Mouse (Mus musculus): ENCODE measurements around the gene Mdm4. TPM values are rescaled to one million over a fixed set of nuclear protein-coding genes. Genes with fewer than 3 reads are reported as not detected.
"Not testable (repeated sequence)": the region's sequence is repeated elsewhere in the genome, so short reads cannot be mapped to it uniquely, and the experiment has no call there.

Mdm4 gene
- polyA plus RNA-seq, 1 experiment from 2014 or later: 30.0 TPM

DNA sequence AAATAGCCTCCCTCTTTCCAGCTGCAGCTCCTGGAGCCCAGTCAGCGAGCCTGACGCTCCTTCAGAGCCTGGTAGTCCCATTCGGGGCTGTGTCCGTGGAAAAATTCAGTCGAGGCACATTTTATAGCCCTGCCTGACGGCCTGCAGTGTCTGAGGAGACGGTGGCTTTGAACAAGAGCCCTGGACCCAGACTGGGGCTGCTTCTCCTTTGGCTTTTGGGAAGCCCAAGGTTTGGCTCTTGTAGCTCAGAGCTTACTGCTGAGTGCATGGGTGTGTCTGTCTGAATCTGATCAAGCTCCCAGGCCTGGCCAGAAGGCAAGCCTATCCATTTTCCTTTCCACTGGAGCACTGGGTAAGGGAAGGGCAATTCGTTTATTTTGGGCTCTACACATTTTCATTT lies 17.2 kb upstream of the Mdm4 start:
- WGBS: 23% methylated on average over 8 of the region's 8 CpGs
- Histone ChIP-seq H3K27ac (replicated peaks) (peak overlapping the region; percentile 98), H3K9me3 (no peaks in the 10 kb centered on the region), H3K27me3 (no peaks in the 10 kb centered on the region), H3K36me3 (no peaks in the 10 kb centered on the region), H3K9ac (peak overlapping the region; percentile 99), H3K4me1 (replicated peaks) (peaks cover 61% of the 10 kb centered on the region), H3K4me3 (peak overlapping the region; percentile 88), H3K4me2 (peak overlapping the region; percentile 84)
- no peak for ATAC-seq (ENCODE audit: low read depth)

DNA sequence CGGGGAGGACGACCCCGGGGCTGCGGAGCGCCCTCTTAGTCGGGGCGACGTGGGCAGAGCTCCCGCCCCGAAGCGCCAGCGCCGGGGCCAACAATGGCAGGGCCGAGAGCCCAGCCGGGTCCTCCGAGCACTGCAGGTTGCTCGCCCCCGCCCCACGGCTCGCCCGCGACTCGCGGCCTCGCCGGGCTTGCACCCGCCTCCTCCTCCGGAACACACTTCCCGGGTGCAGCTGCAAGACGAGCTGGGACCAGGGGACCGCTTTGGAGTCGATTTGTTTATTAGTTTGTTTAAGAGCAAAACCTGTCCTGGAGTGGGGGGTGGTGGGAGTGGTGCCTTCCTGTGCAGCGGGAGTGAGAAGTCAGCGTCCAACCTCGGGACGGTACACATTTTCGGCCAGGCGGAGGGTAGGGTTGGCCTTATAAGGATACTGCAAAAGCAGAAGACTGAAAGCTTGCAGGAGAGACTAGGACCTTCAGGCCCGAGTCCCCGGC lies 16.1 kb upstream of the Mdm4 start:
- H3K27ac ChIP-seq (replicated peaks): peak overlapping the region; percentile 98

DNA sequence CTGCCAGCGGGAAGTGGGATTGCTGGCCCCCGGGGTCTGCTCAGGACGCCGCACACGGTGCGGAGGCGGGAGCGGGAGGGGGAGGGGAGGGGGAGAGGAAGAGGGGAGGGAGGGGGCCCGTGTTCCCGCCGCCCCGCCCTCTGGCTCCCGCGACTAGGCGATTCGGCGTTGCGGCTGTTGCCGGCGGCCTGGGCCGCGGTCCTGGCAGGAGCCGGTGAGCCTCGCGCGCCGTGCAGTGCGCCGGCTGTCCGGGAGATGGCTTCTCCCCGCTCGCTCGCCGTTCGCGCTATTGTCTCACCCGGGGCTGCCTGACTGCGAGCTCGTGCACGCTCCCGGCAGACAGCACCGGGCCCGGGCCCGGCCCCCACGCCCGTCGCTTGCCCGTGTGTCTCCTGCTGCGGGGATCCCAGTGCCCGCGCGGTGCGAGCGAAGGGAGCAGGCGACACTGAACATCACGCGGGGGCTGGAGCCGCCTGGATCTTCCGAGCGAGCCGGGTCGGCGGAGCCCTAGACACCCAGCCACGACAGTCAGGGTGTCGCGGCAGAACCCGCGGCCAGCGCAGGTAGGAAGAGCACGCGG lies 15.6 kb upstream of the Mdm4 start:
- peak; percentile 92 for ATAC-seq (ENCODE audit: low read depth)
- peak overlapping the region; percentile 88 for H3K4me3 ChIP-seq
- peak overlapping the region; percentile 98 for H3K27ac ChIP-seq (replicated peaks)
- H3K27me3 ChIP-seq: no peaks in the 10 kb centered on the region
- WGBS: under 1% methylated on average over 53 of the region's 71 CpGs
- H3K9me3 ChIP-seq: no peaks in the 10 kb centered on the region
- H3K4me1 ChIP-seq (replicated peaks): peaks cover 54% of the 10 kb centered on the region
- H3K9ac ChIP-seq: peak overlapping the region; percentile 99
- no peaks in the 10 kb centered on the region for H3K36me3 ChIP-seq
- peak overlapping the region; percentile 84 for H3K4me2 ChIP-seq

More for the DNA sequence above, 16.1 kb upstream of the Mdm4 start:
- Histone ChIP-seq H3K27me3 (no peaks in the 10 kb centered on the region), H3K36me3 (no peaks in the 10 kb centered on the region), H3K4me2 (peak overlapping the region; percentile 84), H3K4me3 (peak overlapping the region; percentile 88), H3K9me3 (no peaks in the 10 kb centered on the region), H3K4me1 (replicated peaks) (peaks cover 54% of the 10 kb centered on the region), H3K9ac (peak overlapping the region; percentile 99)
- ATAC-seq (ENCODE audit: low read depth): peak; percentile 68
- under 1% methylated on average over 39 of the region's 40 CpGs for WGBS

DNA sequence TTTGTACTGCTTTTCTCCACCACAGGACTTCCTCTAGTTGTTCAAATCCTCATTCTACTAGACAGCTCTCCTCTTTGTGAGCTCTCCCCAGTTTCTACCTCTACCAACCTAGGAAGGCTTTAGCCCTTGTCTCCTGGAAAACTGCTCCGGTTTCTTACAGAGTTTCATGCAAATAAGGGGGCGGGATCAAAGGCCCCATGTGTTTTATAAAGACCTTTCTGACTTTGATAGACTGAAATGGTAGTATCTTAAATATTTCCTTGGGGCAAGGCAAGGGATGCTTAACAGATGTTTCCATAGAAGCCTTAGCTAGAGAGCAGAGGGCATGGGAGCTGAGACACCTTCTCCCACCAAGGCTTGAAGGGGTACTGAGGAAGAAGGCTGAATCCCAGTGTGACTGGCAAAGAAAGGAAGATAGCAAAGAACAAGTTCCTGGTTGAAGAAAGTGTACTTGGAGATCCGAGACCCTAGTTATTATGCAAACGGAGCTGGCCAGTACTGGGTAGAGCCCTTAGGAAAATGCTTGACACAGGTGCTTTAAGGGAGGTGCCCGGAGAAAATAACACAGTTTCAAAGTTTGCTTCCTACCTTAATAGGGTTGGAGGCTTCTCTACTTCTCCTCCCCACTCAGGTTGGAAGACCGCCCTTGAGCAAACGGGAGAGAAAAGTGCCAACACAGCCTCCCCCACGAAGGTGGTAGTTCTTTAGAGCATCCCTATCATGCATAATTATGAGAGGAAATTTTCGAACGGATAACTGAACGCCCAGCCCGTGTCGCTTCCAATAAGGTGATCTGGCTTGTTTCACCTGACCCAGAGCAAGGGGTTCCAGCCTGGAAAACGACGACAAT lies 14.9 kb upstream of the Mdm4 start, which contains the start of gene Pik3c2b:
TSS of gene Pik3c2b (plus strand) at position 657 of the 850 bp plus-strand sequence.
- peak within 1 kb of the TSS; percentile 99 for H3K9ac ChIP-seq
- 2% methylated on average over 15 of the region's 15 CpGs for WGBS
- peak; percentile 25 for ATAC-seq (ENCODE audit: low read depth)

DNA sequence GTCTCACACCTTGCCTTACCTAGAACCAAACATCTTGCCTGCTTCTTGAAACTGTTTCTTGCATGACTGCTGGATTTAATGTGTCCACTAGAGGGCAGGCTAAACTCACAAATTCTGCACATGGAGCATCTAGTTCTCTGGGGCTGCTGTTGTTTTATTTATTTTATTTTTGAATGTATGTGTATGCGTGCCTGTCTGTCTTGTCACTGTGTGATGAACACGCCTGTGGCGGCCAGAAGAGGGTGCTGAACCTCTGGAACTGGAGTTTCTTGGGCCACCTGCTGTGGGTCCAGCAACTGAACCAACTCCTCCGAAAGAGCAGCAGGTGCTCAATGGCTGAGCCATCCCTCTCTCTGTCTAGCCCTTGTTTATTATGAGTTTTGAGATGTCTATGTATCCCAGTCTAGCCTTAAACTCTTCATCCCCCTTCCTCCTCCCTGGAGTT lies 9.2 kb upstream of the Mdm4 start:
- no peak overlapping the region for H3K27ac ChIP-seq (replicated peaks)
- no peak overlapping the region for H3K4me3 ChIP-seq
- no peaks in the 10 kb centered on the region for H3K27me3 ChIP-seq
- no peaks in the 10 kb centered on the region for H3K9me3 ChIP-seq
- no peak overlapping the region for H3K4me2 ChIP-seq
- WGBS: 10% methylated on average over 4 of the region's 4 CpGs
- peak; percentile 60; the same call in 1 of the 2 replicates for ATAC-seq (ENCODE audit: low read depth)
- no peaks in the 10 kb centered on the region for H3K36me3 ChIP-seq
- no peak overlapping the region for H3K9ac ChIP-seq
- H3K4me1 ChIP-seq (replicated peaks): 0 out of 2 replicates have a peak, but pooled peaks cover 3% of the 10 kb centered on the region

More for the DNA sequence above, 14.9 kb upstream of the Mdm4 start, which contains the start of gene Pik3c2b:
- Histone ChIP-seq H3K4me3 (peak within 1 kb of the TSS; percentile 88), H3K4me2 (peak within 1 kb of the TSS; percentile 84), H3K36me3 (no peaks in the 10 kb centered on the region), H3K9me3 (no peaks in the 10 kb centered on the region), H3K27ac (replicated peaks) (peak within 1 kb of the TSS; percentile 98), H3K27me3 (no peaks in the 10 kb centered on the region), H3K4me1 (replicated peaks) (peaks cover 47% of the 10 kb centered on the region)

DNA sequence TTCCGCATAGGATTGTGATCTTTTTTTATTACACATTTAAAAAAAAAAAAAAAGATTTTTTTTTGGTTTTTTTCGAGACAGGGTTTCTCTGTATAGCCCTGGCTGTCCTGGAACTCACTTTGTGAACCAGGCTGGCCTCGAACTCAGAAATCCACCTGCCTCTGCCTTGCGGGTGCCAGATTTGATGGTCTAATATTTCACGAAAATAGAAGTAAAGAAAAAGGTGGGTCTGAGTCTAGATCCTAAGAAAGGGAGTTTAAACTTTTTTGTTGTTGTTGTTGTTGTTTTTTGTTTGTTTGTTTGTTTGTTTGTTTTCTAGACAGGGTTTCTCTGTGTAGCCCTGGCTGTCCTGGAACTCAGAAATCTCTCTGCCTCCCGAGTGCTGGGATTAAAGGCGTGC lies 4.3 kb upstream of the Mdm4 start:
- H3K4me3 ChIP-seq; H3K36me3 ChIP-seq; H3K27ac ChIP-seq (replicated peaks); H3K27me3 ChIP-seq; H3K4me2 ChIP-seq; H3K9ac ChIP-seq; ATAC-seq (ENCODE audit: low read depth); H3K9me3 ChIP-seq: not testable (repeated sequence)
- WGBS: 69% methylated on average over 7 of the region's 7 CpGs
- H3K4me1 ChIP-seq (replicated peaks): peaks cover 13% of the 10 kb centered on the region

DNA sequence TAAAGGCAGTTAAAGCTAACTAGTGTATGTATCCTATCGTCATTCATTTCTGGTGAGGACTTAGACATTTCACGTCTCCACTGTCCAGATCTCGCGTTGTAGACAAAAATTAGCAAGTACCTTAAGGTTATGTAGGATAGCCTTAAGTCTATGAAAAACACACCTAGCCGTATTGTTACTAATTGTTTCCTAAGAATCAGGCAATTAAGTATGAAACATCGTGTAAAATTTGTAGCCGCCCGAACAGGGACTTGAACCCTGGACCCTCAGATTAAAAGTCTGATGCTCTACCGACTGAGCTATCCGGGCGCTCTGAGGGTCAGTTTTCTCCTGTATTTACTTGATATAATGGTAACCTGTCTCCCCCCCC lies 3.7 kb upstream of the Mdm4 start:
- 1% methylated on average over 11 of the region's 11 CpGs for WGBS
- Histone ChIP-seq H3K4me2 (peak overlapping the region; percentile 57), H3K36me3 (no peaks in the 10 kb centered on the region), H3K9ac (no peak overlapping the region), H3K27me3 (no peaks in the 10 kb centered on the region), H3K4me1 (replicated peaks) (peaks cover 11% of the 10 kb centered on the region), H3K27ac (replicated peaks) (no peak overlapping the region), H3K9me3 (no peaks in the 10 kb centered on the region), H3K4me3 (peak overlapping the region; percentile 50)
- peak; percentile 63 for ATAC-seq (ENCODE audit: low read depth)

DNA sequence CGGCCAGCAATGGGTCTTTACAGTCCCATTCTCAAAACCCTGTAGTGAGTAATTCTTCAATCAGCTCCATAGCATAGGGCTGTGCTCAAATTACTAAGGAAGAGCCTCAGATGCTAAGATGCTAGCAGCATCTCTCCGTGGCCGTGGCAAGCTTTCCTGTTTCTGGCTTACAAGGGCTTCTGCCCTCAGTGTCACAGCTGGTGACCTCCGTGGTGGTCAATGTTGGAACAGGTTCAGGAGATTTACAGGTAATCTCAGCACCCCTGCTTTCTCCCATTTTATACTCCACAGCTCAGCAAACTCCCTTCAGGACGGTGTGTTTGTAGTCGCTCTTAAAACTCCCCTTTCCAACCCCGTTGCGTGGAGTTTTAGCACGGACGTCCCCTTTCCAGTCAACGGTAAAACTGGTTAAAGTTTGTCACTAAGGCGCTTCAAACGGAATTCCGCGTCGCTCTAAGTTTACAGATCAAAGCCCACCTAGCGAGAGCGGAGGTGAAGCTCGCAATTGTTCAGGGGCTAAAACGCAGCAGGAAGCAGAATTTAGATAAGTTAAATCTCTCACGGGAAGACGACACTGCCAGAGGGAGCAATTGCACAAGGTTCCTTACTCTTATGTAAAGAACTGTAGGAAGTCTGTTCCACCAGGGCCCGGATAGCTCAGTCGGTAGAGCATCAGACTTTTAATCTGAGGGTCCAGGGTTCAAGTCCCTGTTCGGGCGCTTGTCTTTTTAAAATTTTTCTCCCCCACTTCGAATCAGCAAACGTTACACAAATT lies 3.1 kb upstream of the Mdm4 start:
- peak overlapping the region; percentile 57 for H3K4me2 ChIP-seq
- H3K27ac ChIP-seq (replicated peaks): peak overlapping the region; percentile 59
- under 1% methylated on average over 28 of the region's 28 CpGs for WGBS
- peak; percentile 78 for ATAC-seq (ENCODE audit: low read depth)
- H3K27me3 ChIP-seq: no peaks in the 10 kb centered on the region
- H3K4me1 ChIP-seq (replicated peaks): peaks cover 11% of the 10 kb centered on the region
- no peaks in the 10 kb centered on the region for H3K36me3 ChIP-seq
- peak overlapping the region; percentile 50 for H3K4me3 ChIP-seq
- H3K9ac ChIP-seq: peak overlapping the region; percentile 51
- H3K9me3 ChIP-seq: no peaks in the 10 kb centered on the region

DNA sequence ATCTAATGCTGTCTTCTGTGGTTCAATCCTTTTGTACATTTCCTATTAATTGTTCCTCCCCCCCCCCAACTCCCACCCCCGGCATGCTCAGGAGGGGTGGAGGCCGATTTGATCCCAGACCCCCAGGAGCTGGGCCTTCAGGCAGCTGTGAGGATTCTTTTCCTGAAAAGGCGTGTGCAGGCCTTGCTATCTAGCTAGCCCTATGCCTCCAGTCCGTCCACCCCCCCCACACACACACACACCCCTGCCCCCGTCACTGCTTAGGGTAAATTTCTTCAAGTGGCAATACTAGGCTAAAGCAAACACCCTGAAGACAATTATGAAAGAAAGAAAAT lies 2.6 kb upstream of the Mdm4 start:
- Histone ChIP-seq H3K27me3 (no peaks in the 10 kb centered on the region), H3K9ac (peak overlapping the region; percentile 51), H3K4me1 (replicated peaks) (peaks cover 11% of the 10 kb centered on the region), H3K4me2 (peak overlapping the region; percentile 57), H3K36me3 (no peaks in the 10 kb centered on the region), H3K4me3 (peak overlapping the region; percentile 50), H3K9me3 (no peaks in the 10 kb centered on the region), H3K27ac (replicated peaks) (peak overlapping the region; percentile 59)
- ATAC-seq (ENCODE audit: low read depth): no peak
- WGBS: 7% methylated on average over 5 of the region's 5 CpGs

DNA sequence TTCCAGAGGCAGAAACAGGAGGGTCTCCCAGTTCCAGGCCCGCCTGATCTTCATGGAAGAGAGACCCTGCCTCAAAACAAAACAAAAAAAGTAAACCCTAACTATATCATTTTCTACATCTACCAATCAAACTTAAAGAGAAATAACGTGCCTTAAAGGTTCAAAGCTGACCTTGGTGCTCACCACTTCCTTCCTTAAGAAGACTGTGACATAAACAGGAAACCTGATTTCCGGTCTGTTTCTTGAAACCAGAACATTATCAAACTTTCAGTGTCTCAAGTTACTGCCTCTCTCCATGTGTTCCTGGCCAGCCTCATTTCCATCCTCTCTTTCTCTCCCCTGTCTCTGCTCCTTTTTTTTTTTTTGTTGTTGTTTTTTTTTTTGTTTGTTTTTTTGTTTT lies 617 bp downstream of the Mdm4 start:
- Histone ChIP-seq H3K4me3 (no peak overlapping the region), H3K4me2 (no peak overlapping the region), H3K4me1 (replicated peaks) (peaks cover 11% of the 10 kb centered on the region), H3K27ac (replicated peaks) (no peak overlapping the region), H3K36me3 (no peaks in the 10 kb centered on the region), H3K9ac (no peak overlapping the region), H3K9me3 (no peaks in the 10 kb centered on the region), H3K27me3 (no peaks in the 10 kb centered on the region)
- no peak for ATAC-seq (ENCODE audit: low read depth)
- 92% methylated on average over 3 of the region's 3 CpGs for WGBS

DNA sequence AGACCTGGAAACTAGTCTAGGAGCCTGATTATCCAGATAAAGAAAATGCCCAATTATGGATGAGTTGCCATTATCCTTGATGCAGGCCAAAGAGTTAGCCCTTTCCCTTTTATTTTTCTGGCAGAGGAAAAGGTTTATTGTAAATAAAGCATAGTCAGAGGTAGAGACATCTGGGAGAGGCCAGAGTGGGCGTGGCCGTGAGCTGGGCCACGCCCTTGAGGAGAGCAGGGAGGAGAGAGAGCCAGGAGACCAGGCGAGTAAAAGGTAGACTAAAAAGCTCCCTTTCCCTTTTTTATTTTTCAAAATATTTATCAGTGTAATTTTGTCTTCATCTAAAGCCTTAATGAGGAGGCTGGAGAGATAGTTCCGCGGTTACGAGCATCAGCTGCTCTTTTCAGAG lies 2.4 kb downstream of the Mdm4 start:
- Histone ChIP-seq H3K36me3 (no peaks in the 10 kb centered on the region), H3K9ac (no peak overlapping the region), H3K4me3 (no peak overlapping the region), H3K27ac (replicated peaks) (no peak overlapping the region), H3K9me3 (no peaks in the 10 kb centered on the region), H3K4me2 (no peak overlapping the region), H3K4me1 (replicated peaks) (peaks cover 14% of the 10 kb centered on the region), H3K27me3 (no peaks in the 10 kb centered on the region)
- ATAC-seq (ENCODE audit: low read depth): no peak
- WGBS: 54% methylated on average over 7 of the region's 7 CpGs

DNA sequence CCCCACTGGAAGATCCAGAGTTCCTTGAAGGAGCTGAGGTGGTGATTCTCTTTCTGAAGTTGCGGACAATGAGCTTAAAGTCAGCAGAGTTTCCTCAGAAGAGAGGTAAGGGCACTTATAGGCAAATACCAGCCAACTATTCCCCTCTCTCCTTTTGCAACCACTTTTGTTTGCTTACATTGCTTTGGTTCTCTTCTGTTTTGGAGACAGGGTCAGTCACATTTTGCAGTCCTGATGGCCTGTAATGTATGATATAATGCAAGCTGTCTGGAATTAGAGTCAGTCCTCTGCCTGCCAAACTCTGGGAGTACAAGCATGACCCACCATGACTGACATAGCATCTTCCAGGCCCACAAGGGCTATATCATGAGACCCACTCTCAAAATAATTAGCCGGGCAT lies 3.2 kb downstream of the Mdm4 start:
- H3K4me1 ChIP-seq (replicated peaks): peaks cover 8% of the 10 kb centered on the region
- H3K27ac ChIP-seq (replicated peaks): no peak overlapping the region
- 99% methylated on average over 2 of the region's 2 CpGs for WGBS
- no peaks in the 10 kb centered on the region for H3K9me3 ChIP-seq
- no peaks in the 10 kb centered on the region for H3K36me3 ChIP-seq
- H3K9ac ChIP-seq: no peak overlapping the region
- ATAC-seq (ENCODE audit: low read depth): no peak
- H3K4me2 ChIP-seq: no peak overlapping the region
- H3K27me3 ChIP-seq: no peaks in the 10 kb centered on the region
- no peak overlapping the region for H3K4me3 ChIP-seq

All from neural tube, embryonic 13.5 days (tissue).